Mouse (Mus musculus) forebrain, embryonic 12.5 days (tissue): ENCODE results near the gene Taf1c. TPM values are rescaled to one million over a fixed set of nuclear protein-coding genes. Genes with fewer than 3 reads are reported as not detected.

Source experiments
- ATAC-seq: fragments of 200-750 bp; cut with Nextera tagmentation; 2 replicates; pipeline ENCODE4 v1.8.0; 2017; ENCODE audit warnings: moderate TSS enrichment; ENCODE audit not compliant: low FRiP score
- H3K27ac ChIP-seq: fragments of 300-500 bp; sonication (generic); 2 replicates; pipeline ENCODE4 v1.5.1; 2016; ENCODE audit warnings: mild to moderate bottlenecking
- H3K27me3 ChIP-seq: fragments of 300-500 bp; sonication (generic); 2 replicates; pipeline ENCODE4 v1.6.1; 2016; ENCODE audit warnings: mild to moderate bottlenecking
- H3K36me3 ChIP-seq: fragments of 300-500 bp; sonication (generic); replicated peaks from 2 replicates; pipeline ENCODE4 v1.6.1; 2016; ENCODE audit warnings: mild to moderate bottlenecking
- H3K4me1 ChIP-seq: fragments of 300-500 bp; sonication (generic); 2 replicates; pipeline ENCODE4 v1.6.1; 2016
- H3K4me2 ChIP-seq: fragments of 300-500 bp; sonication (generic); 2 replicates; pipeline ENCODE4 v1.6.1; 2016; ENCODE audit warnings: mild to moderate bottlenecking, moderate library complexity
- H3K4me3 ChIP-seq: fragments of 300-500 bp; sonication (generic); replicated peaks from 2 replicates; pipeline ENCODE4 v1.5.1; 2016; ENCODE audit warnings: mild to moderate bottlenecking
- H3K9ac ChIP-seq: fragments of 300-500 bp; sonication (generic); 2 replicates; pipeline ENCODE4 v1.6.1; 2016; ENCODE audit warnings: mild to moderate bottlenecking
- H3K9me3 ChIP-seq: fragments of 300-500 bp; sonication (generic); 2 replicates; pipeline ENCODE4 v1.6.1; 2016
- WGBS: fragments of 180-500 bp; shearing (Covaris S2); methylation state at CpG from one replicate; pipeline ENCODE4 v1.1.7; 2016; 5-methylcytosine and 5-hydroxymethylcytosine counted together
- polyA plus RNA-seq: library from polyadenylated mRNA; unstranded; fragments of >200 nt; fragmentation: Nextera tagmentation; extraction: Ambion mirVana; gene quantifications from 2 replicates; pipeline ENCODE4 v1.2.1, GENCODE M21; 2016

Taf1c gene
- polyA plus RNA-seq, 1 experiment from 2014 or later, result 14.7 TPM

- no peak overlapping the region for H3K27ac ChIP-seq
- H3K9me3 ChIP-seq, result no peaks in the 10 kb centered on the region
- H3K9ac ChIP-seq, result no peak overlapping the region
- H3K36me3 ChIP-seq, result peaks cover 35% of the 10 kb centered on the region
- 72% methylated on average over 7 of the region's 7 CpGs for WGBS
- H3K27me3 ChIP-seq, result no peaks in the 10 kb centered on the region
- no peak for ATAC-seq
- no peak overlapping the region for H3K4me2 ChIP-seq
- H3K4me1 ChIP-seq, result peaks cover 15% of the 10 kb centered on the region
- H3K4me3 ChIP-seq, result no peak overlapping the region
Measured at GRCm38 (mm10) chr8:119568951-119569350, 36.1 kb downstream of the Taf1c start.

DNA sequence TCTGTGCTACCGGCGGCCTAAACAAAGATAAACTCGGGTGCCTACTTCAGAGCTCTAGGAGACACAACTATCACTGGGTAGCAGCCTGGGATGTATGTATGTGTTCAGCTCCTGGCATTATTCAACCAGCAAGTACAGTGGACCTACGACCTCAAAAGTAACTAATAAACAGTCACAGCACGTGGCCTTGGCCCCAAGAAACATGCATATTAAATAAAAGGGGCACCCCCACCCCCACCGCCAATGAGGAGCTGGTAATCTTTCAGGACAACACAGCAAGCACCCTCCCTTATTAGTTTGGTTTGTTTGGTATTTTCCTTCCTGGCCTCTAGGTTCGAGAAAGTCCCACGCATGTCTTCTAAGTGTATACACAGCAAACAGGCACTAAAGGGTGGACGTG is 36.8 kb downstream of the Taf1c start:
- Histone ChIP-seq H3K27ac (no peak overlapping the region), H3K27me3 (no peaks in the 10 kb centered on the region), H3K9ac (no peak overlapping the region), H3K9me3 (no peaks in the 10 kb centered on the region), H3K36me3 (peaks cover 42% of the 10 kb centered on the region), H3K4me1 (peaks cover 8% of the 10 kb centered on the region), H3K4me3 (no peak overlapping the region), H3K4me2 (no peak overlapping the region)
- no peak for ATAC-seq
- 89% methylated on average over 9 of the region's 9 CpGs for WGBS

- Histone ChIP-seq H3K27me3 (no peaks in the 10 kb centered on the region), H3K27ac (no peak overlapping the region), H3K9ac (no peak overlapping the region), H3K4me2 (no peak overlapping the region), H3K4me3 (no peak overlapping the region), H3K4me1 (peaks cover 3% of the 10 kb centered on the region; the same call in 1 of the 2 replicates), H3K9me3 (no peaks in the 10 kb centered on the region), H3K36me3 (peaks cover 59% of the 10 kb centered on the region)
- 82% methylated on average over 11 of the region's 11 CpGs for WGBS
- ATAC-seq, result no peak
Measured at GRCm38 (mm10) chr8:119566367-119566766, 38.7 kb downstream of the Taf1c start.

GRCm38 (mm10) chr8:119563849-119564251 is 41.2 kb downstream of the Taf1c start:
- H3K9ac ChIP-seq, result no peak overlapping the region
- no peak for ATAC-seq
- H3K4me2 ChIP-seq, result no peak overlapping the region
- WGBS, result 95% methylated on average over 14 of the region's 14 CpGs
- H3K4me1 ChIP-seq, result peaks cover 5% of the 10 kb centered on the region; the same call in 1 of the 2 replicates
- no peaks in the 10 kb centered on the region for H3K27me3 ChIP-seq
- no peak overlapping the region for H3K27ac ChIP-seq
- H3K9me3 ChIP-seq, result no peaks in the 10 kb centered on the region
- peaks cover 59% of the 10 kb centered on the region for H3K36me3 ChIP-seq
- no peak overlapping the region for H3K4me3 ChIP-seq

GRCm38 (mm10) chr8:119559402-119559720 is 45.7 kb downstream of the Taf1c start:
- H3K4me2 ChIP-seq, result peak overlapping the region; percentile 55
- no peak for ATAC-seq
- H3K4me1 ChIP-seq, result peaks cover 30% of the 10 kb centered on the region
- H3K9me3 ChIP-seq, result no peaks in the 10 kb centered on the region
- no peaks in the 10 kb centered on the region for H3K27me3 ChIP-seq
- peak overlapping the region; percentile 60; the same call in 1 of the 2 replicates for H3K9ac ChIP-seq
- 92% methylated on average over 6 of the region's 6 CpGs for WGBS
- peaks cover 28% of the 10 kb centered on the region for H3K36me3 ChIP-seq
- peak overlapping the region; percentile 86 for H3K4me3 ChIP-seq
- H3K27ac ChIP-seq, result no peak overlapping the region

- Histone ChIP-seq H3K4me1 (peaks cover 36% of the 10 kb centered on the region), H3K27ac (peak within 1 kb of the TSS; percentile 91), H3K9me3 (no peaks in the 10 kb centered on the region), H3K36me3 (peaks cover 23% of the 10 kb centered on the region), H3K9ac (peak within 1 kb of the TSS; percentile 68), H3K4me2 (peak within 1 kb of the TSS; percentile 91), H3K4me3 (peak within 1 kb of the TSS; percentile 86), H3K27me3 (no peaks in the 10 kb centered on the region)
- 7% methylated on average over 56 of the region's 63 CpGs for WGBS
- peak; percentile 96 for ATAC-seq
Measured at GRCm38 (mm10) chr8:119558603-119559401, 46.2 kb downstream of the Taf1c start, which contains the start of gene Mbtps1. Gene Mbtps1, minus strand, starts transcription at chr8:119558735.

GRCm38 (mm10) chr8:119557821-119558602 is 47.0 kb downstream of the Taf1c start:
- H3K4me3 ChIP-seq, result peak overlapping the region; percentile 86
- peak; percentile 90 for ATAC-seq
- WGBS, result 2% methylated on average over 53 of the region's 55 CpGs
- peak overlapping the region; percentile 91 for H3K27ac ChIP-seq
- peak overlapping the region; percentile 68 for H3K9ac ChIP-seq
- H3K36me3 ChIP-seq, result peaks cover 15% of the 10 kb centered on the region
- H3K9me3 ChIP-seq, result no peaks in the 10 kb centered on the region
- no peaks in the 10 kb centered on the region for H3K27me3 ChIP-seq
- peak overlapping the region; percentile 91 for H3K4me2 ChIP-seq
- H3K4me1 ChIP-seq, result peaks cover 38% of the 10 kb centered on the region

DNA sequence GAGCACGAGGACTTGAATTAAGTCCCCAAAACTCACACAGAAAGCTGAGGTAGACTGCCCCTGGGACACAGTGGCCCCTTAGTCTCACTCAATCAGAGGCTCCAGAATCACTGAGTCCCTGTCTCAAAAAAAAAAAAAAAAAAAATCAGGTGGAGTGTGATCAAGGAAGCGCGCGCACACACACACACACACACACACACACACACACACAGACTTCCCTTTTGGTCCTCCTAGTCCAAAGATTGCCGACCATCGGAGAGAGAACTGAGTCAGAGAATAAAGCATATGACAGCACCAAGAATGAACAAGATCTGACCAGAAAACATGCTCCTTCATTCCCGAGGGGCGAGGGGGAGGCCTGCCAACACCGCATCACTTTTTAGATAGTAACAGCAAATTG is 47.9 kb downstream of the Taf1c start:
- no peaks in the 10 kb centered on the region for H3K9me3 ChIP-seq
- WGBS, result 86% methylated on average over 9 of the region's 9 CpGs
- no peak for ATAC-seq

GRCm38 (mm10) chr8:119555861-119556260 is 49.2 kb downstream of the Taf1c start:
- H3K9ac ChIP-seq, result no peak overlapping the region
- H3K4me2 ChIP-seq, result no peak overlapping the region
- no peak overlapping the region for H3K4me3 ChIP-seq
- no peak for ATAC-seq
- H3K9me3 ChIP-seq, result no peaks in the 10 kb centered on the region
- 74% methylated on average over 6 of the region's 6 CpGs for WGBS
- peaks cover 38% of the 10 kb centered on the region for H3K4me1 ChIP-seq
- H3K27ac ChIP-seq, result no peak overlapping the region
- no peaks in the 10 kb centered on the region for H3K27me3 ChIP-seq
- H3K36me3 ChIP-seq, result no peaks in the 10 kb centered on the region

More for the DNA sequence above, 47.9 kb downstream of the Taf1c start:
- H3K9ac ChIP-seq, result peak overlapping the region; percentile 68; the same call in 1 of the 2 replicates
- H3K27ac ChIP-seq, result no peak overlapping the region
- peak overlapping the region; percentile 91 for H3K4me2 ChIP-seq
- peaks cover 6% of the 10 kb centered on the region for H3K36me3 ChIP-seq
- H3K4me1 ChIP-seq, result peaks cover 38% of the 10 kb centered on the region
- H3K4me3 ChIP-seq, result peak overlapping the region; percentile 86
- no peaks in the 10 kb centered on the region for H3K27me3 ChIP-seq

- ATAC-seq, result no peak
- H3K27me3 ChIP-seq, result no peaks in the 10 kb centered on the region
- H3K27ac ChIP-seq, result no peak overlapping the region
- H3K4me2 ChIP-seq, result no peak overlapping the region
- WGBS, result 83% methylated on average over 2 of the region's 2 CpGs
- H3K36me3 ChIP-seq, result no peaks in the 10 kb centered on the region
- no peaks in the 10 kb centered on the region for H3K9me3 ChIP-seq
- H3K9ac ChIP-seq, result no peak overlapping the region
- no peak overlapping the region for H3K4me3 ChIP-seq
- peaks cover 33% of the 10 kb centered on the region for H3K4me1 ChIP-seq
Measured at GRCm38 (mm10) chr8:119552967-119553366, 52.1 kb downstream of the Taf1c start.

DNA sequence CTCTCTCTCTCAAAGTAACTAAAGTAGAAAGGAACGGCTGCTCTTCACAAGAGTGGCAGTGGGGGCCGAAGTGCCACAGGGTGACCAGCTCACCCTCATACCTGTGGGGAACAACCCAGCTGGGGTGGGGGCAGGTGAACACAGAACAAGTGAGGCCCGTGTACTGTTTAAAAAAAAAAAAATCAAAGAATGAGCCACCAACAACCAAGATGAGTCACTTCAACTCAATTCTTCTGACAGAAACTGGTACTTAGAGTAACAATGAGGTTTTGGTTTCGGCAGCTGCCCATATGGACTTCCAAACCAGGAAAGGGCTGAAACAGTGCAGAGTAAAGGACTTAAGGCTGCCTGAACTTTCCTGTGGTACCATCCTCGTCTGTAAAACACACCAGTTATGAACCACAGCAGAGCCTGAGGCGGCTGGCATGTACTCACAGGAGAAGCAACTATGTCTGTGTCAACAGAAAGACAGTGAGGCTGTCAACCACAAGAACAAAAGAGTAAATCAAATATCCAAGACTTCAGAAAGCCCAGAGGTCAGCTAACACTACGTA is 56.4 kb downstream of the Taf1c start:
- no peak for ATAC-seq
- Histone ChIP-seq H3K27me3 (no peaks in the 10 kb centered on the region), H3K4me1 (peaks cover under 1% of the 10 kb centered on the region; the same call in 1 of the 2 replicates), H3K4me2 (no peak overlapping the region), H3K9ac (no peak overlapping the region), H3K9me3 (no peaks in the 10 kb centered on the region), H3K4me3 (no peak overlapping the region), H3K27ac (no peak overlapping the region), H3K36me3 (peaks cover 36% of the 10 kb centered on the region)
- 84% methylated on average over 7 of the region's 7 CpGs for WGBS
